Mouse (Mus musculus): ENCODE results near the gene Gm16223. TPM values are rescaled to one million over a fixed set of nuclear protein-coding genes. Genes with fewer than 3 reads are reported as not detected.

Gm16223 gene
- polyA plus RNA-seq, 1 experiment from 2014 or later, result not detected

Other genes with a start within 250 kb of the Gm16223 start
- 13.6 and 14.4 TPM in 2 replicates for gene Bod1l, start 223.6 kb upstream of the Gm16223 start, polyA plus RNA-seq (2015; fragmentation: Nextera tagmentation; extraction: Ambion mirVana)